Mouse (Mus musculus): ENCODE data around the gene Lars2.
"Not testable (repeated sequence)": the region's sequence is repeated elsewhere in the genome, so short reads cannot be mapped to it uniquely, and the experiment has no call there.

The Lars2 gene

DNA sequence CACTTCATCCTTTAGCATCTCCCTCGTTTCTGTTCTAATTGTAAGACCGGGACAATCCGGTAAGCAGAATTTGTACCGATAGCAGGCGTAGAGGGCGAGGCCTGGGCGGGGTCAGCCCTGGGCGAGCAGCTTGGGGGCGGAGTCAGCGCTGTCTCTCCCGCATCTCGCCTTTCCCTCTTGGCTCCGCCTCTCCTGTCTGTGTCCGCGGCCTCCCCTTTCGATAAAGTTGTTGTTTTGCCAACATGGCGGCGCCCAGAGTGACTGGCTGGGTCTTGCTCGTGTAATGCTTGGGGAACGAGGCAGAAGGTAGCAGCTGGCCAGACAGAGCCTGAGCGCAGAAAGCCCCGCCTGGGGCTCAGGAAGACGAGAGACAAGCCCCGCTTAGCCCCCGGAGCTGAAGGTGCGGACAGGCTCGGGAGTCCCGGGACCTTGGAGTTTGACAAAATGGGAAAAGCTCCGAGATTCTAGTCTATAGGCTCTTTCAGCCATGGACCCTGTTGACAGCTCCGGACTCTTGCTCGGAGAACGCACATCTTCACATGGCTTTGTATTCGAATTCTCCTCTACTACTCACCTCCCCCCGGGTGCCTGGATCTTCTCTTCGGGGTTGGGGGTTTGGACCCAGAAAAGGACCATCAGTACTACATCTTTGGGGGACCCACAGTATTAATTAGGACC, at the start of gene Lars2:
TSS of gene Lars2 (plus strand) at position 220 of the 678 bp plus-strand sequence.
- in situ Hi-C loops (cut with MboI, MseI): loop anchor here in 1 of 2 experiments (5.0 kb wide), 1 partner anchor 105 kb away; the partner anchor contains the start of gene Tmem158

DNA sequence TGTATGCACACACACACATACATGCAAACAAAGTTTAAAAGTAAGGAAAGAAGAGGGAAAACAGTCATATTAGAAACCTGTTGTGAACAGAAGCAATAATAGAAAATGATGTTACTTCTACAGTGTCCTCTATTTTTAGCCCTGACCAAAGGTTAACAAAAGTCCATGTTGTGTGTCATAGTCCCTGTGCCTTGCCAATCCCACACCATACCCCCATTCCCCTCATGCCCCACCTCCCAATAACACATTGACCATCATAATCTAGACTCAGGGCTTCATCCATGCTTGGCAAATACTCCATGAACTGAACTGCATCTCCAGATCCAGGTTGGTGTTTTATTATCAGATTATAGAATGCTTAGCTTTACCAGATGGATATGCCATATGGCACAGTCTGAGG, 40.6 kb upstream of the Lars2 start:
- in situ Hi-C loops (cut with MboI, MseI): no loop called here

DNA sequence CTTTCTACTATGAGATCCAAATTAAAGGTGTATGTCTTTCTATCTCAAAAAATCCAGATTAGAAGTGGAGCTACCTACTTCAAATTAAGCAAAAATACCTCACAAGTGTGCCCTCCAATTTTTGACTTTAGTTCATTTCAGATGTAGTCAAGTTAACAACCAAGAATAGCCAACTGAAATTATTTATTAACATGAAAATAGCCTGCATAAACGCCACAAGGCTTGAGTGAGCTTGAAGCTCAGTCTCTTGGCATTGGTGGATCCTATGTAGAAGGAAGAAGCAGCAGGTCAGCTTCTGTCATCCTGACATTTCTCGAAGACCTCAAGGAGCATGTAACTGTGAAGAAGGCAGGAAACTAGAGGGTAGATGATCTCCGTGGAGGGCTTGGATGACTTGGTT, 38.4 kb upstream of the Lars2 start:
- in situ Hi-C loops (cut with MboI, MseI): no loop called here

DNA sequence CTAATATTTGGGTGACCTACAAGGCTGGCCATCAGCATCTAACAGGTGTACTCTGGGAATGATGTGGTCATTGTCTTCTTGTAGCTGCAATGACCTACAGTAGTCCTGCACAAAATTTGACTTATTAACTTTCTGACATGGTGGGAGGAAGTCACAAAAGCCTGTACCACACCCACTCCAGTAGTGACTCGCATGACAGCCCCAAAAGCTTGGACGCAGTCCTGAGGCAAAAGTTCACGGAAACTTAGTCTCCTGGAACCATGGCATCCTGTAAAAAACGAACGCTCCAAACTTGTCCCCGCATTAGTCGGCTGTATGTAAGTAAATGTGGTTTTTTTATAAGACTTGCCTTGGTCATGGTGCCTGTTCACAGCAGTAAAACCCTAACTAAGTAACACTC, 36.9 kb upstream of the Lars2 start:
- in situ Hi-C loops (cut with MboI, MseI): no loop called here

DNA sequence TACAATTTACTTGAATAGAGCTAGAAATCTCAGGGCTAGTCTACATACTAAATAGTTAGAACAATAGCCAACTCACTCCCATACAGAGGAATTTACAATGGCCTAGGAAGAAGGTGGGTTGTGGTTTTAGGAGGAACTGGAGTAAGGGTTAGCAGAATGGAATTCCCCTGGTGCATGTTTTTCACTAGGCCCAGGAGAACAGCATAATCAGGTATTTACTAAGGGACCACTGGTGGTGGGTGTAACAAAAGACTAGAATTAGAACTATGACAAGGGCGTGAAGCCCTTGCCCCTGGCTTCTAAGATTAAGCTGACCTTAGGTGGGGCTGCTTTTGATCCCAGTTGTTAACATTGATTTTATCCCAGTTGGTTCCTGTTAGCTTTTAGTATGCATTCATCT, 36.5 kb upstream of the Lars2 start:
- in situ Hi-C loops (cut with MboI, MseI): not testable (repeated sequence)

DNA sequence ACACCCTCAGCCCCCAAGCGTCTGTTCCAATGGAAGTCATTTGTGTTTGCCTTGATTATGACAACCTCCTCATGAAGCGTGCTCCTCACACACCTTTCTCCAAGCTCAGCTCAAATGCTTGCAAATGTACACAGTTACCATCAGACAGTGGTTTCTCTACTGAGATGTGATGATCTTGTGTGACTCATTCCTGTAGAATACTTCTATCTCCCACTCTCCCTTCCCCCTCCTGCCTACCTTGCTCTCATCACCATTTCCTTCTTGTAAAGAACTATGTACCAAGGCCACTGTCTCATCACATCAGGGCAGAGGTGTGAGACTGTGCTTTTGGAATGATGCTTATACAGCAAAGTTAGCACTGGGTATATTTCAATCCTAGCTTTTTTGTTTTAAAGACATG, 33.2 kb upstream of the Lars2 start:
- in situ Hi-C loops (cut with MboI, MseI): no loop called here

DNA sequence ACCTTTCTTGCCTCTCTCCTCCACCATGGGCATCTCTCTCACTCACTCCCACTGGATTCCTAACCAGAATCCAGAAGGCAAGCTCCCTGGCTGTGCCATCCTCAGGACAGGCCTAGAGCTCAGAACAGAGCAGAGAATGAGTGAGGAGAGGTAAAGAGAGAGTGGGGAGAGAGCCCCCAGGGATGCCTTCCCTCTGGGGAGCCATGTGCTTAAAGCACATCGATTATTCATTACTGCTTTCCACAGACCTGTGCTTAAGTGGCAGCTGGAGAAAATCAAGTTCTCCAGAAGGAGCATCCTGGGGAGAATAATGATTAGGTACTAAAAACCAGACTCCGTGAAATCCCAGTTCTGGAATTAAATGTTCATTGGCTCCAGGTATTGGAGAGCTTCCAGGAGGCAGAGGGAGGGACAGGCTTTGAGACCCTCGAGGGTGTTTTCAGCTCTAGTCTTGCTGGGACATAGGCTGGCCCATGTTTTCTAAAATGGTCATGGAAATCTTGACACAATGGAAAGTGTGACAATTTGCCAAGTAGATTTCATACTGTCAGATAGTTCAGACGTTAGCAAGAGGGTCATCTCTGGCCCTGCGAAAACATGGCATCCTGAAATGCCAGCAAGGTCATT, 31.6 kb upstream of the Lars2 start:
- in situ Hi-C loops (cut with MboI, MseI): no loop called here

DNA sequence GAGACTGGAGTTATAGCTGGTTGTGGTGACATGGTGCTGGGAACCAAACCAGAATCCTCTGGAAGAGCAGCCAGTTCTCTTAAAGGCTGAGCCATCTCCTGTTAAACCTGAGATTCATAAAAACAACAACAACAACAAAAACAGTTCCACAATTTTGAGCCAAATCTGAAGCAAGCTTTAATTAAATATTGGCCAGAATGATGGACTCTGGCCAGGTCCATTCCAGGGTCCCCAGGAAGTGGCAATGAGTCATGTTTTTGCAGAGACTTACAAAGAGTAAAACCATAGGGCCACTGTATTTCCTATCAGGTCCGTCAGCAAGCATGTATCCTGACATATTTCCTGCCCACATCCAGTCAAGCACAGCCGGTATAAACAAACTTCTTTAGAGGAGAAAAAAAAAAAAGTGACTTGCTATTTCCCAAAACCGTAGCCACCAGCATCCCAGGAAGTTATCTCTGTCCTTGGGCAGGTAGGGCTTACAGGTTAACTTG, 27.0 kb upstream of the Lars2 start:
- in situ Hi-C loops (cut with MboI, MseI): no loop called here

DNA sequence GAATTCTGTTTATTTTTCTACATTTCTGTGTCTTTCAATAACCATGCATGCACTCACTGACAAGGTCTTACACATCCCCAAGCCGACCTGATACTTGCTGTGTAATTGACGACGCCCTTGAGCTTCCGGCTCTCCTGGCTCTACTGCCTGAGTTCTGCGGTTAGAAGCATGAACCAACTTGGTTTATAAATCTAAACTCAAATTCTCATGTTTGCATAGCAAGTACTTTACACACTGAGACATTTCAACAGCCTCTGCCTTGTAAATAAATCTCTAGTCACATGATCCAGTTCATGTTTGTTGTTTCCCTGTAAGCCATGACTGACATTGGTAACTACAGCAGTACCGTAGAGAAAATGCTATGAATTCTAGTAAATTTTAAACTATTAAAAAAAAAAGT, 25.5 kb upstream of the Lars2 start:
- in situ Hi-C loops (cut with MboI, MseI): no loop called here

DNA sequence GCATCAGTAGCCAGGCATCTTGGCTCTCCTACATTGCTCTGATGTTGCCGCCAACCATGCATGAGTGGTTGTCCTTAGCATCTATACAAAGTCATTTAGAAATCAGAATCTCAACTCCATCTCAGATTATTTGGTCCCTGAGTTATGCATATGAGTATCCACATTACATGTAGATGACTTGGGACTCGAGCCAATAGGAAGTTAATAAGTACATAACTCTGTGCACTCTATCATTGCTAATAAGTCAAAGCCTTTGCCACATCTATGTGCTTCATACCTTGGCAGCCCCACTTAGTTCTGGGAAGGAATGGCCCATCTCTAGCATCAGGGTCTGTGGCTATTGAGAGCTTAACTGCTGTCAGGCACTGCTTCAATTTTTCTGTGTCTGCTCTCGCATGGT, 23.7 kb upstream of the Lars2 start:
- in situ Hi-C loops (cut with MboI, MseI): no loop called here

DNA sequence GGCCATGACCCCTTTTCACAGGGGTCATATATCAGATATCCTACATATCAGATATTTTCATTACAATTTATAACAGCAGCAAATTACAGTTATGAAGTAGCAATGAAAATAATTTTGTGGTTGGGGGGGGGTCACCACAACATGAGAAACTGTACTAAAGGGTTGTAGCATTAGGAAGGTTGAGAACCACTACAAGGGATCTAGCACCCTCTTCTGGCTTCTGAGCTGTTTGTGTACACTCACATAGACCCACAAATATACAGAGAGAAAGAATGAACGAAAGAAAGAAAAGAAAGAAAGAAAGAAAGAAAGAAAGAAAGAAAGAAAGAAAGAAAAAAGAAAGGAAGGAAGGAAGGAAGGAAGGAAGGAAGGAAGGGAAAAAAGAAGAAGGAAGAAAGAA, 17.4 kb upstream of the Lars2 start:
- in situ Hi-C loops (cut with MboI, MseI): not testable (repeated sequence)

DNA sequence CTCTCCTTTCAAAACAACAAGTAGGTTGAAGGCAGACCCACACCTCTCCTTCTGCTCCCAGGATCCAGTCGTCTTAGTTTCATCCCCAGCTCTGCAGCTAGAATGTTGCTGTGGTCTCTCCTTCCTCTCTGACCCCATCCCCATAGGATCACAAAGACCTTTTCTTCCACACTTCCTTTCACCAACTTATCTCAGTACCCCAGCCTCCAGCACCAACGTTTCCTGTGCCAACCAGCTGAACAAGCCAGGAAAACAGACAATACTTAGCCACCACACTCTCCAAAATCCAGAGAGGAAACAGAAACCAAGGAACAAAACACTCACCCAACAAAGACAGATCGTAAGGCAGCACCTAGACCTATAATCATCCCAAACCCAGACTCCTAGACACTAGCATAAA, 6.7 kb upstream of the Lars2 start:
- in situ Hi-C loops (cut with MboI, MseI): no loop called here

DNA sequence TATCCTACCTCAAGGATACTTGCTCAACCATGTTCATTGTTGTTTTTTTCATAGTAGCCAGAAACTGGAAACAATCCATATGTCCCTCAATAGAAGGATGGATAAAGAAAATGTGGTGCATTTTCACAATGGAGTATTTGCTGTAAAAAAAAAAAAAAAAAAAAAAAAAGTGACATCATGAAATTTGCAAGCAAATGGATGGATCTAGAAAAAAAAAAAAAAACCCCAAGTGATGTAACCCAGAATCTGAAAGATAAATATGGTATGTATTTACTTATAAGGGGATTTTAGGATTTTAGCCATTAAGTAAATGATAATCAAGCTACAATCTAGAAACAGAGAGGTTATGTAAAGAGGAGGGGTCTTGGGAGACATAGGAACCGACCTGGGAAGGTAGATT, 1.4 kb upstream of the Lars2 start:
- in situ Hi-C loops (cut with MboI, MseI): loop anchor here in 1 of 2 experiments (5.0 kb wide), 1 partner anchor 103 kb away; the partner anchor contains the start of gene Tmem158

DNA sequence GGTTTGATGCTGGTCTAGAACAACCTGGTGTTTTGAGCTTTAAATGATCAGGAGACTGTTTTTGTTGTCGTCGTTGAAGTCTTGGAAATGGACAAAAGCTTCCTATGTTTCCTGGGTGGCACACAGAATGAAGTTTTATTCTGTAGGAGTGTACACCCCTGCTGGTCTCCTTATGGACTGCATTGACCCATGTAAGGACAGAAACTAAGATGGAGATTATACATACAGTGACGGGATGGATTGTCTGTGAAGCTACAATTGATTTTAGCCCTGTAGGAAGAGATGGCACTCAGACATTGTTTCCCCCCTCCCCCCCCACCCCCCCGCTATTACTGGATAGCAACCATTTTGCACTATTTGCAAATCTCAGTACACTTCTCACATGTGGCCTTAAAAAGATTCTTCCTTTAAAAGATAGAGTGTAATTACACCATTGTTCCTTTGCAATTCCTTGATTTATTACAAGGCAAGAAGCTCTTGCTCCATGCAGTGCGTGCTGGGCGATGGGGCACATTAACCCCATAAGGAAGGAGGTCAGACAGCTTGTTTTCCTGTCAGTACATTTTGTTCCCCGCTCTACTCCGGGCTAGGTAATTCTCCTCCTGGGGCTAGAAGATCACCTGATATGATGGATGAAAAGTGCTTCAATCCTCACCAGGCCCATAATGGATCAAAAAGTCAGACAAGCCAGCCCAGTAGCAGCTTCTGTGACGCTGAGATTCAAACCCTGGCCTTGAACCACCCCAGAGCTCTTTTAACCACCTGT, 602 bp upstream of the Lars2 start:
- in situ Hi-C loops (cut with MboI, MseI): loop anchor here in 1 of 2 experiments (5.0 kb wide), 1 partner anchor 104 kb away; the partner anchor contains the start of gene Tmem158

DNA sequence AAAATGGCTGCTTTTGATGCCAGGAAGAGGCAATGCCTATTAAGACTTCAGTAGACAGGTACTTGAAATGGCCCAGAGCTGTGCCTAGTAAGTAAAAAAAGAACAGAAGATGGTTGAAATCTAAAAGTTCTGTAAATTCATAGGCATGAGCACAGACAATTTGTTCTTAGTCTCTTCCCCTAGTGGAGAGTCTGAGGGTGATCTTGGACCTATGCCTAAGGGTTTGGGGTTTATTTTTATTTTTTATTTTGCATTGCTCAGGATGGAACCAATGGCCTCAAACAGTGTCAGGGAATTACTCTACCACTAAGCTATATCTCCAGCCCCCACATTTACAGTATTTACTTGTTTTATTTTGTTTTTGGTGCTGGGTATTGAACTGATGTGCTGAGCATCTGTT, 909 bp downstream of the Lars2 start:
- in situ Hi-C loops (cut with MboI, MseI): loop anchor here in 1 of 2 experiments (5.0 kb wide), 1 partner anchor 105 kb away; the partner anchor contains the start of gene Tmem158

DNA sequence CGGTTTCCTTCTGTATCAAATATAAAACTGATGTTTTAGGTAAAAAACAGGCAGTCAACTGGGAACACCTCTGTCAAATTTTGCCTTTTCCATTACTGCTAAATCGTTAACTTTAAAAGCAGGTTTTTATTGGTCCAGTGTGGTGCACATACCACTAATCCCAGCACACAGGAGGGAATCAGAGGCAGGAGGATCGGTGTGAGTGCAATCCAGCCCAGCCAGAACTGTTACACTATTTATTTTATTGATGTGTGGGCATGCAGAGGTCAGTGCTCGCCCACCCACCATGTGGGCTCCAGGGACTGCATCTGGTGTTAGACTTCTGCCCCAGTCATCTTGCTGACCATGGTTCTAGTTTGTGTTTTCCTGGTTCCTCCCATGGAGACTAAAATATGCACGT, 15.7 kb downstream of the Lars2 start:
- in situ Hi-C loops (cut with MboI, MseI): no loop called here

DNA sequence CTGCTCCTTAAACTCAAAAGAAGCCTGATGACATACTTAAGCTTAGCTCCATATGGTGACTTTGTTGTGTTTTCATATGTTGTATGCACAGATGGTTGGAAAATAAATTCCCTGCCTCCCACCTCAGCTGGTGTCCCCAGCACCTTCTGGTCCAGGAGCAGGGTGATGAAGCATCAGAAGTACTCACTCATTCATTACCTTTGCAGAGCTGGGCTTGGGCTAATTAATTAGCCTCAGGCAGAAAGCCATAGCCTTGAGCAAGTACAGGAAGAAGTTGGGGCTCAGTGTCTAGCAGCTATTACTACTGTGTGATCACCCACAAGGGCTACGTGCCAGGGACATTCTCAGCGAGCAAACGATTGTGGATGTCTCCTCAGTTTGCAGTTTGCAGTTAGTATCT, 18.0 kb downstream of the Lars2 start:
- in situ Hi-C loops (cut with MboI, MseI): no loop called here

DNA sequence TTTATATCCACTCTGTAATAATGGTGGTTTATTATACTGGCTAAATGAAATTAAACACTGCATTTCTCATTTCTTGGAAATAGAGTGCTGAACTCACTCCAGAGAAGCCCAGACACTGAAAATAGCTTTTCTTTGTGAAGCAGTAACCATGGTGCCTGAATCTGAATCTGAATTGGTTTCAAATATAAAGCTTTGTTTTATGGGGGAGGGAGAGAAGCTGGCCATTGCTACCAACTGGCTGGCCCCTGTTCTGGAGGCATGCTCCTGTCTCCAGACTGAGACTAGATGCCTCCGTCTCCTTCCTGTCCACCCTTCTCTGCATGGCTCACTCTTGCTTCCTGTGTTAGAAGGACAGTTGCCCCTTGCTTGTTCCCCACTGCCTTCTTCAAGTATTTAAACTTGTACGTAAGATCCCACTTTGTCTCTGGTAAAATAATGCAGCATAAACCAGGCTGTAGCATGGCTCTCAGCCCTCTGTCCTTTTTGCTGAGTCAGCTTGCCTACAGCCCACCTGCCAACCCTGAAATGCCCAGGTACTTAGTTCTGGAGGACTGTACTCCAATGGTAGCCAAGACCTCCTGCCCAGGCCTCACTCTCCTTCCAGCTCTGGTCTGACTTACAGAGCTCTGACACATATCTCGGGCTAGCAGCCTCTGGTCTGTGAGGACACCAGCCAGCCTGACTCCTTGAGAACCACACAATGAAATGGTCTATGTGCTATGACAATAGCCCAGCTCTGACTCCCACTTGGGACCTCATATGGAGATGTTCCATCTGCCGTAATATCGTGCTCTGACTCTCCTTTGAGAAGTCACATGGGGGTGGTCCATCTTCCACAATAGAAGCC, 18.8 kb downstream of the Lars2 start:
- in situ Hi-C loops (cut with MboI, MseI): no loop called here

DNA sequence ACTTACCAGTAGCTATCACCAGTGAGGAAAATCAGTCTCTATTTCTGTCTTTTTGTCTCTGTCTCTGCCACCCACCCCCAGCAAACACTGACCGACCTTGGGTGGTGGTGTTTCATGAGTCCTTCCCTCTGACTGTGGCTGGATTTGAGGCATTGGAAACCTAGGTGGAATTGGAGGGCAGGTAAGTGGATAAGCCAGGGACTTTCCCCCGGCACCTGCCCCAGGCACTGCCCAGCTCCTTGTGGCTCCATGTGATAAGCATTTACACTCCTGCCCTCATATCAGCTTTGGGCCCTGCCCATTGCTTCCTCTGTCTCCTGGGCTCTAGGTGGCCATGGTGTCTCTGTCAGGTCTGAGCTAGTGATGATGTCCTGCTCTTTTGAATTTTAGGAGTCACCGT, 19.6 kb downstream of the Lars2 start:
- in situ Hi-C loops (cut with MboI, MseI): no loop called here

DNA sequence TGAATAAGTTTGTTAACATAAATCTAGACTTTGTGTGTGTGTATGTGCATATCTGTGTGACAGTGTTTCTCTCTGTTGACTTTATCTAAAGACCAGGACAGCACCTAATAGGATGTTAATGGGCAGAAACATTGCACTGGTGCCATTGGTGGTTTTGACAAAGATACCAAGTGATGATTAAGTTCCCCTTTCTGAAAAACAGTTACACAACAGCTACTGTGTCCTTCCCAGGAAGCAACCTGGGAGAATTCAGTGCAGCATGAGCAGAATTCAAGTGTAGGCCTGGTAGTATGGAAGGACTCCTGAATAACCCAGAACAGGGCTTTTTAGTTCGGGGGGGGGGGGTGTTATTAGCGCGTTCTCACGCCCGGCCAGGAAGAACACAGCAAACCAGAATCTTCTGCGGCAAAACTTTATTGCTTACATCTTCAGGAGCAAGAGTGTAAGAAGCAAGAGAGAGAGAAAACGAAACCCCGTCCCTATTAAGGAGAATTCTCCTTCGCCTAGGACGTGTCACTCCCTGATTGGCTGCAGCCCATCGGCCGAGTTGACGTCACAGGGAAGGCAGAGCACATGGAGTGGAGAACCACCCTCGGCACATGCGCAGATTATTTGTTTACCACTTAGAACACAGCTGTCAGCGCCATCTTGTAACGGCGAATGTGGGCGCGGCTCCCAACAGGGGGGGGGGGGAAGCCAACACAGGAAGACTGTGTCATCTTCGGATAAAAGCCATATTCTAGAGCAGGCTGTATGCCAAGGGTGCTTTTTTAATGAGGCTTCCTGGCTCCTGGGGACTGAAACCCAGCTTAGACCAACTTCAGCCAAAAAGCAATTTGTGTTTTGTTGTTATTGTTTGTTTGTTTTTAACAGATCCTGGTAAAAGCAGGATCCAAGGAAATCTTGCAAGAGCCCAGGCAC, 21.6 kb downstream of the Lars2 start:
- in situ Hi-C loops (cut with MboI, MseI): not testable (repeated sequence)

All from T-helper 17 cell (primary cell).